Mouse (Mus musculus) c-Kit-positive CD71-negative TER-119-negative erythroid progenitor cells, embryonic 14.5 days (primary cell): ENCODE measurements around the gene Ccdc7a.
"Not testable (repeated sequence)": the region's sequence is repeated elsewhere in the genome, so short reads cannot be mapped to it uniquely, and the experiment has no call there.

Source experiments
- DNase-seq: peaks from one replicate; pipeline ENCODE4 v3.0.0-alpha.2; 2013; ENCODE audit warnings: low read depth

Gene Ccdc7a

DNA sequence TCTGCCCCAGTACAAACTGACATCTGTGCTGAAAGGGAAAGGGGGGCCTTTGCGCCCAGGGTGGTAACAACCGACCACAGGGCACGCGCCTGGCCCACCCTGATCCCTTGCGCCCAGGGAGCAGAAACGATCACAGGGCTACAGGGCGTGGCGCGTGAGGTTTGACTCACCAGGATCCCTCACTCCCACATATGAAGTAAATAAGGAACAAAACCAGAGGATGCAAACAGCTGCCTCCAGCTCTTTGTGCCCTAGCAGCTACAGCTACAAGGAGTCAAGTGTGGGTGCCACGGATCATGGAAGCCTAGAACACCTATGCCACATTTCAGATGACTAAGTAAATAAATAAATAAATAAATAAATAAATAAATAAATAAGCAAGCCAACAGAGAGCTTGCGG lies at the start of gene Ccdc7a:
Gene Ccdc7a (minus strand): TSS at position 101 of the 400 bp plus-strand sequence.
- not testable (repeated sequence) for DNase-seq

DNA sequence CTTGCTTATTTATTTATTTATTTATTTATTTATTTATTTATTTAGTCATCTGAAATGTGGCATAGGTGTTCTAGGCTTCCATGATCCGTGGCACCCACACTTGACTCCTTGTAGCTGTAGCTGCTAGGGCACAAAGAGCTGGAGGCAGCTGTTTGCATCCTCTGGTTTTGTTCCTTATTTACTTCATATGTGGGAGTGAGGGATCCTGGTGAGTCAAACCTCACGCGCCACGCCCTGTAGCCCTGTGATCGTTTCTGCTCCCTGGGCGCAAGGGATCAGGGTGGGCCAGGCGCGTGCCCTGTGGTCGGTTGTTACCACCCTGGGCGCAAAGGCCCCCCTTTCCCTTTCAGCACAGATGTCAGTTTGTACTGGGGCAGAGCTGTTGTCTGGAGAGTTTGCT lies 1.5 kb upstream of the Ccdc7a start, which contains the start of gene Ccdc7b:
Gene Ccdc7b (plus strand): TSS at position 301 of the 400 bp plus-strand sequence.
- not testable (repeated sequence) for DNase-seq

DNA sequence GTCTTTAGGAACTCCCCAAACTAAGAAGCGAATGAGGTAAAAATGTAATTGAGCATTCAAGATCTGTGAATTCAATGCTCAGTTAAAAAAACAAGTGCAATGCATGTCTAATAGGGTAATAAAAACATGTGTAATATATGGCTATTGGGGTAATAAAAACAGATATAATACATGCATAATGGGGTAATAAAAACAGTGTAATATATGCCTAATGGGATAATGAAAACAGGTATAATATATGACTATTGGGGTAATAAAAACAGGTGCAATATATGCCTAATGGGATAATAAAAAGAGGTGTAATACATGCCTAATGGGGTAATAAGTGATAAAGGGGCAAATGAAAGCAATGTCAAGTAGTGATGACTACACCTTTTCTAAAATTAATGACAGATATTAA lies 73.9 kb downstream of the Ccdc7a start:
- no peak for DNase-seq

DNA sequence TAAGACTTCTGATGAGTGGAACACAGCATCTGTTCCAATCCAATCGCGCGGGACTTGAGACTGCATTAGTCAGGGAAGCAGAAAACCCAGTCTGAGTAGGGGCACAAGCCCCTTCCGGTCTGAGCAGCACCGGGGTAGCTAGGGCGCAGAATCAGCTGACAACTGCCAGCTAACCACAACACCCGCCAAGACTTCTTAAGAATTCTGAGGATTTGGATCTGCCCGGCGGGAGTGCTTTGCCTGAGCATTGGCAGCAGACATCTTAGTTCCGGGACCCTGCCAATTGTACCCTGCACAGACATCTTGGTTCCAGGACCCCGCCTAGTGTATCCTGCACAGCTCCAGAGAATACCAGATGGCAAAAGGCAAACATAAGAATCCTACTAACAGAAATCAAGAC lies 116.4 kb downstream of the Ccdc7a start:
- not testable (repeated sequence) for DNase-seq

DNA sequence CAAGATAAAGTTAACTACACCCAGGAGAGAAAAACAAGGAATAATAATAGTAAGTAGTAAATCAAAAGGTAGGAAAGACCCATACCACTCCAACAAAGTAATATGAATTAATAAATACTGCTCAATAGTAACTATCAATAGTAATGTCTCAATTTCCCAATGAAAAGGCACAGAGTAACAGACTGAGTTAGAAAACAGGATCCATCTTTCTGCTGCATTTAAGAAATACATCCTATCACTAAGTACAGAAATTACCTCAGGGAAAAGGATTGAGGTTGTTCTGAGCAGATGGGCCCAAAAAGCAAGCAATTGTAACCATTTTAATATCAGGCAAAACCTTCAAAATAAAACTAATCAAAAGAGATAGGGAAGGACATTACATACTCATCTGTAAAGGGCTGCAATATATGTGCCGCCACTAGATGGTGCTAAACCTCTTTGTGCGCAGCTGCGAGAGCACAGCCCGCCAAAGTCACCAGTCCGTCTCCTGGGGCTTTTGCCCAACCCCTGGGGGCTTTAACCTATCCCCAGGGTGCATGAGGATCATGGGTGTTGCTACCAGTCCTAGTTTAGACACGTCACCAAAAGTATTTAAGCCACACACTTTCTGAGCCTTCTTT lies 124.2 kb downstream of the Ccdc7a start:
- not testable (repeated sequence) for DNase-seq

DNA sequence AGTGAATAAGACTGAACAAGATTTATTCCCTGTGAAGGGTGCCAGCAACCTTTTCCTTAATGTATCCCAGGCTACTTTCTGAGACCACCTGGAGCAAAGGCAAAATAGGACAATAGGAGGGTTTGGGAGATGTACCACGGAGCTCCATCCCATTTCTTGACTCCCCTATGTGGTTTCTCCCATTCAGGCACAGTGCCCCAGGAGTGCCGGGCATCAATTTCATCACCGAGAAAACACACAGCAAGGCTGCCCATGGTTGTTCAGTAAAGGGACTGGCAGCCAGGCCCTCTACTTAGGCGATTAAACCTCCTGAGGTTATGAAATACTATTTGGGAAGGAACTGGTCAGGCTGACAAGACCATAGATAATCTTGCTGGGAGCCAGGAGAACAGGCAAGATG lies 131.9 kb downstream of the Ccdc7a start:
- no peak for DNase-seq

DNA sequence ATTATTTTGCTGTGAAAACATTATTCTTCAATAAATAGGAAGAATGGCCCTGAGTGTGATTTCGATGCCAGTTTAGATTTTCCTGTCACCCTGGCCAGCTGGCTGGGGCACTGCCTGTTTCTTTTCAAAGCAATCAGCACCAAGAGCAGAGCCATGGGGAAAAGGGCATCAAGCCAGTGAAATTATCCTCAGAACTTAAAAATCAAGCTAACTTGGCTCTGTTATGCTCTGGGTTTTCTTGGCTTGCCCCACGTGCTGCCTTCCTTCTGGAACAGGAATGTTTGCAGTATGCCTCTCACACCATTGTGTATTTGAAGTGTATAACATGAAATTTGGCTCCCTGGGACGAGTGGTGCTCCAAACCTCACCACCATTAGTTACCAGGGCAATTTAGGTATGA lies 182.6 kb downstream of the Ccdc7a start:
- no peak for DNase-seq

DNA sequence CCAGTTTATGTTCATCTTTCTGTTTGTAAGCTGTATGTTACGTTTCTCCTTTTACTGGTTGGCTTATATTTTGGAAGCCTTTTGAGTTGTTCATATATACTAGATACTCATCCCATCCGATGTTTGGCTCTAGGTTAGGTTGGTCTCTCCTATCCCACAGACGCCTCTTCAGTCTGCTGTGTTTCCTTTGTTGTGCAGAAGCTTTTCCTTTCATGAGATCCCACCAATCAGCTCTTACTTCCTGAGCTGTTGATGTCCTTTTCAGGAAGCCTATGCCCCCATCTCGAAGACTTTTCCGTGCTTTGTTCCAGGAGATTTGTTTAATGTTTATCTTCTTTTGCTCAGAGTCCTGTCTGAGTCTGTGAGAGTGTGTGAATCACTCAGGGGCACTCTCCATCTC lies 221.6 kb downstream of the Ccdc7a start:
- no peak for DNase-seq

DNA sequence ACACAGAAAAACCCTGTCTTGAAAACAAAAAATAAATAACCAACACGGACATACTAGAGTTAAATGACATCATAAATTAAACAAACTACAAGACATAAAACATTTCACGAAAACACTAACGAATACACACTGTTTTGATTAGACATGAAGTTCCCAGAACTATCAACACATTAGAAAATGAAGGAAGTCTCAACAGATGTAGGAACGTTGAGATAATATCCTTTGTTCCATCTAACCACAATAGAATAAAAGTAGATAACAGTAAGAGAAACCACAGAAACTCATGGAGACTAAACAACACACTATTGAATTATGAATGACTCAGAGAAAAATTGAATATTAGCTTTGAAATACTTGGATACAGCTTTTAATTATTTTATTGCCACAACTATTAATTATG lies 252.8 kb downstream of the Ccdc7a start:
- no peak for DNase-seq

DNA sequence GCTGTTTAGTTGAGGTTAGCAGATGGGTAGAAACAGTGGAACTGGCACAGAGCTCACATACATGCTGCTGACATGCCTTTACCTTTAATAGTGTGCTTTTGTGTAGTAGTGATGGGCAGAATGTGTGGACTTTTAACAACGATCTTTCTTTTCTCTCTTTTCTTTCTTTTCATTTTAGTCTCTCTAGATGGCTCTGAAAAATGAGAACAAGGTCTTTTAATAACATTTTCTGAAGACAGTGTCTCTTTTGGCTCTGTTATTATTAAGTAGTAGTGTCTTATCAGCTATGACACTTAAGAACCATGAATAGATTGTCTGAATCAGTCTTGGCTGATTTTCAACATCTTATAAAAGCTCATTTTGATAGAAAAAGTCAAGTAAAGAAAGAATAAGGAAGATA lies 266.7 kb downstream of the Ccdc7a start, which contains the start of gene Gm3952:
Gene Gm3952 (minus strand): TSS at position 101 of the 400 bp plus-strand sequence.
- no peak for DNase-seq

DNA sequence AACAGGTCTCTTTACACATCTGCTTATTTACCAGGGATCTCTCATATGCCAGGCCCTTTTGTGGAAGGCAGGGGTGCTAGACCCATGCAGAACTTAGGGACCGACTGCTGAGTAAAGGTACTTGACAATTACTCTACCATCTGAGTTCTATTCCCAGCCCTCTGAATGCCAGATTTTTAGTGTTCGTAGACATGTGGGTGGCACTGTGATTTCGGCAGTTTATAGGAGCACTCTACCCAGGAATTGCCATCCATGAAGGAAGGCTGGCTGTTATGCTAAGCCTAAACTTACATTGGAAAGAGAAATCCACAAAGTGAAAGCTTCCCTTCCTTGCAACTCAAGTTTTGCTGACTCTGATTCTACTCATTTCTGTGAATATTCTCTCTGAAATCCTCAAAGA lies 329.6 kb downstream of the Ccdc7a start:
- DNase-seq = no peak

DNA sequence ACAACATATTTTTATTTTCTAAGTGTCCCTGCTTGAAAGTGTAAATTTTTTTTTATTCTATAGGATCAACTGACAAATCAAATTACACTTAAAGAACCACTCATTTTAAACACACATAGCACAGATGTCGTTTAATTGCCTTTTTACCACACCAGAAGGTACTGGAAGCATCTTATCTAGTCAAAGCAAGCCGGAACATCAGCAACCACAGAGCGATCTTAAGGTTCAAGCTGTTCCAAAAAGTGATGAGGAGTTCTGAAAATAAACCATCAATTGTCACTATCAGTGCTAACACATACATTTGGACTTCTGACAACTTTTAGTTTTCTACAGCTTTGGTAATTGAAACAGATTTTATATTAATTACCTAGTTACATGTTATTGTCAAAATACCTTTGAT lies 331.2 kb downstream of the Ccdc7a start:
- DNase-seq = no peak

DNA sequence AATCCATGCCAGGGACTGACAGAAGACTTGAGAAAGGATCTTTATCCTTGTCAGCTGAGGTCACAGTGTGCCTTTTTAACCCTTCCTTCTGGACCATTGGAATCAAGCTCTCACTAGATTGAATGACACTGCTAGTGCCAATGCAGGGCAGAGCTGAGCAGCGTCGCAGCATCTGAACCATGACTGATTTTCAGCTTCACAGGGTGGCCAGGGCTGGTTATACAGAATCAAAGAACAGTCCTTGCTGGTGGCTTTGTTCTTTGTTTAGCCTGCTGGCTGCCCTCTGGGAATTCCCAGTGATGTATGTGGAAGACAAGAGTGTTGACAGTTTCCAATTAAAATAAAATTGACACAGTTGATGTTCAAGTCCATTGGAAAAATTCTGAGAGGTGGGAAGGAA lies 333.1 kb downstream of the Ccdc7a start:
- DNase-seq = no peak

DNA sequence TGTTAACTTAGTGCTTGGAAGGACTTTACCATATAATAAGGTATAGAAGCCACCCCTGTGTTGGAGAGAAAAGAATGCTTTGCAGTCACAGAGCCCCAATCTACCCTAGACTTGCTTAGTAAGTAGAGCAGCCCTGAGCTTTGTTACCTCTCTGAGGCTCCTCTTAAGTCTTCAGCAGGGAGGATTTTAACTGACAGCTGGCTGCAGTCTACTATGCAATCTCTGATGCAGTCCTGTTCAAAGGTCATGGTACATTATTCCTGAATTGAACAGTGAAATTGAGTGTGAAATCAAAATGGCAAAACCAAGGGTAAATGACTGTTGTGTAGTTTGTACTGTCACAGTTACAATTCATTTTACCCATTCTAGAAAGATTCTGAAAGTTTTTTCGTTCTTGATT lies 338.1 kb downstream of the Ccdc7a start:
- DNase-seq = no peak

DNA sequence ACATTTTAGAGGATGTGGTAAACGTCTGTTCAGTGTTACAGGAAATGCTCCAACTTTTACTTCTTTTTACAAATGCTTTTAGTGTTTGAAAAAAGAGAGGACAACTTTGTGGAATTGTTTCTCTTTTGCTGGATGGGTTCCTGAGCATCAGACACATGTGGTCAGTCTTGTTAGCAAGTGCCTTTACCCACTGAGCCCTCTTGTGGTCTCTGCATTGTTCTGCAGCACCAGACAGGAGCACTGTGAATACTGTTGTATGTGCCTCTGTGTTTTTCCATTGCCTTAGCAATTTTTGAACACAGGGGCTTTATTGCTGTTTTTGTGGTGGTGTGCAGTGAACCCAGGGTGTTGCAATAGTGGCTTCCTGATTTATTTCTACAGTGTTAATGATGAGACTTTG lies 340.5 kb downstream of the Ccdc7a start:
- peak; percentile 6 for DNase-seq

DNA sequence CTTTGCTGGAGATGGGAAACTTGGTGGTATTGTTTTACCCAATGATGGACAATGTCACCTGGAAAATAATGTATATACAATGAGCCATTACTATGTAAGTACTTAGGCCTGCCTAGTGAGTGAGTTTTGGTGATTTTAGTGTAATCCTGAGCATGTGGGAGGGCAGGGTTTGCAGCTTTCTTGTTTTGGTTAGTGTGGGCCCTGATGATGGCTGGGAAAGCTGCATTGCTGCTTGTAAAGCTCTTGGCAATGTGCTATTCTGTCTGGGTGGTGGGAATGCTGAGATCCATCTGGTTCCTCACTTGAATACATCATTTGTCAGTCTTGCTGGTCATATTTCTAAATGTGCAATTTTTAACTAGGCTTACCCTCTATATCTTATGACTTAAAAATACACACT lies 349.1 kb downstream of the Ccdc7a start:
- DNase-seq = no peak

DNA sequence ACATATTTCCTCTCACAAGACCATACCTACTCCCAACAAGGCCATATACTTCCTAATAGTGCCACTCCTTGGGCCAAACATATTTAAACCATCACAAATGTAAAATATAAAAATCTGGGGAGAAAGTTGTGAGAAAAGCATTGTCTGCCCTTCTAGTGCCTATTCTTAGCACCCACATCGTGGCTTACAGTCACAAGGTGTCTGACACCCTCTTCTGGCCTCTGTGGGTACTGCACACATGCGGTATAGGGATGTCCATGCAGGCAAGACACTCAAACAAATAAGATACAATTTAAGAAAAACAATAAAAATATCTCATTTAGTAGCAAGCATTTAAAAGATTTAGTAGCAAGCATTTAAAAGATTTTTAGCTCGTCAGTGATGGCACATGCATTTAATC lies 356.1 kb downstream of the Ccdc7a start:
- DNase-seq = peak; percentile 72

DNA sequence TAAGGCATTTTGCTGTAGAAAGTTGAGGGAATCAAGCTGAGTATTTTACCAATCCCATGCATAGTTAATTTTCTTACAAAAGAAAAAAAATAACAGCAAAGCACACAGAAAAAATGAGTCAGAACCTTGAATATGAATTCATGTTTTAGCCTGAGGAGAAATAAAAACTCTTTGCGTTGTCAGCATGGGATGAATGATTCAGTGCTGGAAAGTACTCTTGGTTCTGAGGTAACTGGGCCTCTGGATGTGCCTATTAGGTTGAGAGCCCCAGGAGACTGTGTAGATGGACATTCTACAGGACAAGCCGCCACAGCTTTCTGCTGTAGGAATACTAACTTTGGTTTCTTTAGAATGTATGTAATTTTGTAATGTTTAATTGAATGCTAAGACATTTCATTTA lies 360.5 kb downstream of the Ccdc7a start:
- DNase-seq = no peak

DNA sequence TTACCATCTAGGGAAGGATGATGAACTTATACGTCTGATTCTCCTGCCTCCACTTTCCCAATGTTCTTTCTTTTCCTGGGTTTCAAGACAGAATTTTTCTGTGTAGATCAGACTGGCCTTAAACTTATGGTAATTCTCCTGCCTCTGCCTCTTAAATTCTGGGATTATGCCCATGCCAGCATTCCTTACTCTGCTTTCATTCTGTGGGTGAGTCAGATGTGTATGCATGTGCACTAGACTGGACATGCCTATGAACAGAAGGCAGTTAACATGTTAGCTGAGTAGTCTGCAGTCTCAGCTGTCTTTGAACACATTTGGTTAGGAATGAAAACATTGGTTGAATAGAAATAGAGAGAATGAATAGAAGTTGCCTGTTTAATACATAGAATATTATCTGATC lies 360.9 kb downstream of the Ccdc7a start:
- no peak for DNase-seq

DNA sequence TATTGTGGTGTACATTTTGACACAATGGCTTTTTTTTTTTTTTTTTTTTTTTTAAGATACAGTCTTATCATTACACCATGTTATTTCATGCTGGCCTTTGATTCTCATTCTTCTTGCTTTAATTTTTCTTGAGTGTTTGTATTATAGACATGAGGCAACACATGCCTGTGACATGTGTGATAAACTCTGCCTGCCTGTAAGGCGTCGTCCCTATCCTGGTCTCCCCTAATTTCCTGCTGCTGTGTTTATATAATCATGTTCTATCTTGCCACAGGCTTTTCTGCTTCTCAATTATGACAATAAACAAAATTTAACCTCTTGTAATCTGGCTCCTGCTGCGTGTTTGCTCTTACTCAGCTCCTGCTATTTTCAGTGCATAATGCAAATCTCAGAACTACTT lies 367.4 kb downstream of the Ccdc7a start:
- no peak for DNase-seq

DNA sequence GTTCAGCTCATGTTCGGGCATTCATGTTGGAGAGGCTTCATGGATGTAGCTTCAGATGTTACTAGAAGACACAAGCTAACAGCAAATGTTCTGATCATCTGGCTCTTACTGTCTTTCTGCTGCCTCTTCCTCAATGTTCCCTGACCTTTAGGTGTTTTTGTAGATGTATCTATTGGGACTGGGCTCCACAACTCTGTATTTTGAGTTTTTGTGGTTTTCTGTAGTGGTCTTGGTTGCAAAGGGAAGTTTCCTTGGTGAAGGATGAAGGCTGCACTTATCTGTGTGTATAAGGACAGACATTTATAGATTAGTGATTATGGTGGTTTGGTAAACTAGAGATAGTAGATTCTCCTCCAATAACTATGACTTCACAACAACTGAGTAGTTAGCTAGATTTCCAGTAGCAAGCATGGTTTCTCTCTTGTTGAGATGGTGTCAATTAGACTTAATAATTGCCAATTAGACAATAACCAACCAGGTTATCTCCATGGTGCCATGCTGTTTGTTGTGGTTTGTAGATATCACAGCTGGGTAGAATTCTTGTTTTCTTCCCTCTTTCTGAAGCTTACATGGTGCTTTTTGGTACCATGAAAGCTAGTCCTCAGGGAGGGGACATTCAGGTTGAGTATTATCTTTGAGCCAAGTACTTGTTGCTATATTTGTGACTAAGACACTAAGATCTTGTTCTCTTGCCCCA lies 368.5 kb downstream of the Ccdc7a start:
- DNase-seq = no peak

DNA sequence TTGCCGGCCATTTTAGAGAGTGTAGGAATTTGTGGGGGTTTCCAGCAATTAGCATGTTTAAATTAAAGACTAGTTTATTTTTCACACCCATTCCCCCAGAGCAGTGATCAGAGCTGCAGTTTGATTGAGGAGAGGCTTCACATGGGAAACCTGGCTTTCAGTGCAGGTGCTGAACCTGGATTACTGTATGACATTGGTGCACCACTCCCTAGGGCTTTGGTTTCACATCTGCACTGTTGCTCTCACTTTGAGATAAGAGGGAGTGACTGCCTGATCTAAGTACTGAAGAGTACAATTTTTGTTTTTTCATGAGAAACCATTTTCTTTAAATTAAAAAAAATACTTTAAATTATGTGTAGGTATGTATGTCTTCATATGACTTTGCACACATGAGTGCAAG lies 375.3 kb downstream of the Ccdc7a start:
- DNase-seq = no peak

DNA sequence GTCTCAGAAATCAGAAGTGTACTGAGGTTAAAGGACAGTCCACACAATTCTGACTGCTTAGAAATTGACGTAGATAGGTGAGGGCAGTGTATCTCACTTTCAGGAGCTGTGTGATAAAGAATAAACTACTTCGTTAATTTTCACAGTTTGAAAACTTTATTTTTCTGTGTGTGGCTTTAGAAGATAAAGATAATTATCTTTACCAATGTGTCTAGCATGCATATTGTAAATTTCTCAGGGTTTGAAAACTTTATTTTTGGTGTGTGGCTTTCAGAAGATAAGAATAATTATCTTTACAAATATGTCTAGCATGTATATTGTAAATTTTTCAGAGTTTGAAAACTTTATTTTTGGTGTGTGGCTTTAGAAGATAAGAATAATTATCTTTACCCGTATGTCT lies 376.6 kb downstream of the Ccdc7a start:
- DNase-seq = no peak

DNA sequence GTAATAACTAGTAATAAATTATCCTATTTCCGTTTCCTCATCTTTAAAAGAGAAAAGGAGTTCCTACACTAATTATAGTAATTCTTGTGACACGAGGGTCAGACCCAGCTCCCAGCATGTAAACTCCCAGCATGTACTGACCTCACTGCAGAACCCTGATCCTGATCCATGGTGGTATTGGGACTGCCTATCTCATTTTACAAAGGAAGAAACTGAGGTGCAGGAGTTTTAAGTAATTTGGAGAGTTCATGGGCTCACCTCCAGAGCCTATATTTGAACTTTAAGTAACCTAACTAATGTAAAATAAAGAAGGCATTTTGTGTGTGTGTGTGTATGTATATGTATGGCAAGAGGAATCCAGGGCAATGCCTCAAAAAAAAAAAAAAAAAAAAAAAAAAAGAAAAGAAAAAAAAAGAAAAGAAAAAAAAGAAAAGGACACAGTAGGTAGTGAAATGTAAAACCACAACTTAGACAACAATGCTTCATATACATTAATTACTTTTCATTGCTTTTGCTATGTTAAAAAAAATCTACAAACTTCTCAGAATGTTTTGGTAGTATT lies 378.8 kb downstream of the Ccdc7a start:
- no peak for DNase-seq
